Mouse (Mus musculus) hindbrain, embryonic 16.5 days (tissue): ENCODE results near the gene Rxra. TPM values are rescaled to one million over a fixed set of nuclear protein-coding genes. Genes with fewer than 3 reads are reported as not detected.

Experiments
- ATAC-seq: fragments of 200-750 bp; cut with Nextera tagmentation; 2 replicates; pipeline ENCODE4 v1.8.0; 2017; ENCODE audit warnings: moderate TSS enrichment, moderate library complexity
- H3K27ac ChIP-seq: fragments of 300-500 bp; sonication (generic); 2 replicates; pipeline ENCODE4 v1.5.1; 2014; ENCODE audit warnings: low read depth, mild to moderate bottlenecking, control low read depth, low read length, moderate library complexity
- H3K27me3 ChIP-seq: fragments of 300-500 bp; sonication (generic); replicated peaks from 2 replicates; pipeline ENCODE4 v1.6.1; 2014; ENCODE audit warnings: low read length; ENCODE audit not compliant: control insufficient read depth, insufficient read depth
- H3K36me3 ChIP-seq: fragments of 300-500 bp; sonication (generic); 2 replicates; pipeline ENCODE4 v1.6.1; 2014; ENCODE audit warnings: mild to moderate bottlenecking, low read length, moderate library complexity, mixed read lengths; ENCODE audit not compliant: control insufficient read depth, insufficient read depth
- H3K4me1 ChIP-seq: fragments of 300-500 bp; sonication (generic); 2 replicates; pipeline ENCODE4 v1.6.1; 2014; ENCODE audit warnings: low read depth, low read length; ENCODE audit not compliant: control insufficient read depth, insufficient read depth
- H3K4me2 ChIP-seq: fragments of 300-500 bp; sonication (generic); 2 replicates; pipeline ENCODE4 v1.6.1; 2014; ENCODE audit warnings: mild to moderate bottlenecking, low read length, control low read depth, moderate library complexity
- H3K4me3 ChIP-seq: fragments of 300-500 bp; sonication (generic); 2 replicates; pipeline ENCODE4 v1.5.1; 2014; ENCODE audit warnings: mild to moderate bottlenecking, low read length, control low read depth, moderate library complexity
- H3K9ac ChIP-seq: fragments of 300-500 bp; sonication (generic); 2 replicates; pipeline ENCODE4 v1.6.1; 2014; ENCODE audit warnings: low read depth, mild to moderate bottlenecking, control low read depth, low read length, moderate library complexity
- H3K9me3 ChIP-seq: fragments of 300-500 bp; sonication (generic); 2 replicates; pipeline ENCODE4 v1.6.1; 2014; ENCODE audit warnings: mild to moderate bottlenecking, low read length, moderate library complexity; ENCODE audit not compliant: control insufficient read depth
- WGBS: fragments of 180-500 bp; shearing (Covaris S2); extraction: QIAGEN DNeasy Blood & Tissue Kit; methylation state at CpG from one replicate; pipeline ENCODE4 v1.1.7; 2014; 5-methylcytosine and 5-hydroxymethylcytosine counted together
- polyA plus RNA-seq: library from polyadenylated mRNA; unstranded; fragments of >200 nt; fragmentation: Nextera tagmentation; extraction: Ambion mirVana; gene quantifications from 2 replicates; pipeline ENCODE4 v1.2.1, GENCODE M21; 2015

Rxra gene
- 3.4 and 4.0 TPM in 2 replicates for polyA plus RNA-seq

- H3K4me1 ChIP-seq: peaks cover 48% of the 10 kb centered on the region
- WGBS: 4% methylated on average over 16 of the region's 16 CpGs
- no peaks in the 10 kb centered on the region for H3K36me3 ChIP-seq
- peak within 1 kb of the TSS; percentile 81 for H3K4me3 ChIP-seq
- no peaks in the 10 kb centered on the region for H3K9me3 ChIP-seq
- peak within 1 kb of the TSS; percentile 89 for H3K9ac ChIP-seq
- H3K27ac ChIP-seq: peak within 1 kb of the TSS; percentile 88
- no peaks in the 10 kb centered on the region for H3K27me3 ChIP-seq
- ATAC-seq: no peak
- peak within 1 kb of the TSS; percentile 95 for H3K4me2 ChIP-seq
These were observed at the start of gene Rxra for GRCm38 (mm10) chr2:27676106-27676477. TSS of gene Rxra (plus strand) at chr2:27676440.

- Histone ChIP-seq H3K4me2 (no peak overlapping the region), H3K9ac (no peak overlapping the region), H3K4me1 (no peaks in the 10 kb centered on the region; the same call in 1 of the 2 replicates), H3K36me3 (no peaks in the 10 kb centered on the region), H3K27ac (no peak overlapping the region), H3K27me3 (no peaks in the 10 kb centered on the region), H3K4me3 (no peak overlapping the region), H3K9me3 (no peaks in the 10 kb centered on the region)
- no peak for ATAC-seq
- 56% methylated on average over 1 of the region's 1 CpGs for WGBS
These were observed 49.6 kb upstream of the Rxra start for GRCm38 (mm10) chr2:27626604-27627003.

GRCm38 (mm10) chr2:27630601-27631285 is 45.5 kb upstream of the Rxra start:
- Histone ChIP-seq H3K4me3 (no peak overlapping the region), H3K27me3 (no peaks in the 10 kb centered on the region), H3K9ac (no peak overlapping the region), H3K27ac (no peak overlapping the region), H3K9me3 (no peaks in the 10 kb centered on the region), H3K36me3 (no peaks in the 10 kb centered on the region), H3K4me2 (no peak overlapping the region), H3K4me1 (no peaks in the 10 kb centered on the region)
- WGBS: 92% methylated on average over 3 of the region's 3 CpGs
- ATAC-seq: no peak

- Histone ChIP-seq H3K4me3 (no peak overlapping the region), H3K27me3 (no peaks in the 10 kb centered on the region), H3K4me2 (no peak overlapping the region), H3K36me3 (no peaks in the 10 kb centered on the region), H3K9ac (no peak overlapping the region), H3K4me1 (no peaks in the 10 kb centered on the region), H3K9me3 (no peaks in the 10 kb centered on the region), H3K27ac (no peak overlapping the region)
- WGBS: 85% methylated on average over 2 of the region's 2 CpGs
- no peak for ATAC-seq
These were observed 42.8 kb upstream of the Rxra start for GRCm38 (mm10) chr2:27633471-27633870.

- 67% methylated on average over 1 of the region's 1 CpGs for WGBS
- Histone ChIP-seq H3K9me3 (no peaks in the 10 kb centered on the region), H3K27me3 (no peaks in the 10 kb centered on the region), H3K9ac (no peak overlapping the region), H3K4me3 (no peak overlapping the region), H3K4me2 (no peak overlapping the region), H3K36me3 (no peaks in the 10 kb centered on the region), H3K4me1 (no peaks in the 10 kb centered on the region), H3K27ac (no peak overlapping the region)
- no peak for ATAC-seq
These were observed 42.2 kb upstream of the Rxra start for GRCm38 (mm10) chr2:27634018-27634417.

- Histone ChIP-seq H3K9me3 (no peaks in the 10 kb centered on the region), H3K27ac (no peak overlapping the region), H3K9ac (no peak overlapping the region), H3K4me2 (no peak overlapping the region), H3K4me1 (no peaks in the 10 kb centered on the region), H3K36me3 (no peaks in the 10 kb centered on the region), H3K27me3 (no peaks in the 10 kb centered on the region), H3K4me3 (no peak overlapping the region)
- 62% methylated on average over 13 of the region's 13 CpGs for WGBS
- no peak for ATAC-seq
These were observed 41.0 kb upstream of the Rxra start for GRCm38 (mm10) chr2:27635147-27635738.

GRCm38 (mm10) chr2:27636796-27637195 is 39.4 kb upstream of the Rxra start:
- no peaks in the 10 kb centered on the region for H3K9me3 ChIP-seq
- no peak overlapping the region for H3K4me3 ChIP-seq
- no peak for ATAC-seq
- no peak overlapping the region for H3K9ac ChIP-seq
- no peaks in the 10 kb centered on the region for H3K27me3 ChIP-seq
- H3K27ac ChIP-seq: no peak overlapping the region
- H3K4me2 ChIP-seq: no peak overlapping the region
- peaks cover 8% of the 10 kb centered on the region; the same call in 1 of the 2 replicates for H3K4me1 ChIP-seq
- WGBS: 68% methylated on average over 1 of the region's 1 CpGs
- no peaks in the 10 kb centered on the region for H3K36me3 ChIP-seq

GRCm38 (mm10) chr2:27637281-27637896 is 38.9 kb upstream of the Rxra start:
- no peak overlapping the region for H3K27ac ChIP-seq
- no peak overlapping the region for H3K4me3 ChIP-seq
- 87% methylated on average over 8 of the region's 8 CpGs for WGBS
- no peak overlapping the region for H3K4me2 ChIP-seq
- ATAC-seq: no peak
- no peaks in the 10 kb centered on the region for H3K36me3 ChIP-seq
- H3K9ac ChIP-seq: no peak overlapping the region
- no peaks in the 10 kb centered on the region for H3K9me3 ChIP-seq
- no peaks in the 10 kb centered on the region for H3K27me3 ChIP-seq
- H3K4me1 ChIP-seq: peaks cover 8% of the 10 kb centered on the region; the same call in 1 of the 2 replicates

GRCm38 (mm10) chr2:27639631-27640334 is 36.5 kb upstream of the Rxra start:
- no peaks in the 10 kb centered on the region for H3K27me3 ChIP-seq
- peaks cover 8% of the 10 kb centered on the region; the same call in 1 of the 2 replicates for H3K4me1 ChIP-seq
- H3K4me2 ChIP-seq: no peak overlapping the region
- H3K27ac ChIP-seq: no peak overlapping the region
- no peaks in the 10 kb centered on the region for H3K36me3 ChIP-seq
- no peak overlapping the region for H3K4me3 ChIP-seq
- no peak for ATAC-seq
- no peaks in the 10 kb centered on the region for H3K9me3 ChIP-seq
- no peak overlapping the region for H3K9ac ChIP-seq
- 75% methylated on average over 5 of the region's 5 CpGs for WGBS
